Mouse (Mus musculus) urinary bladder, postnatal 10 days (tissue): ENCODE results near the gene Nup62cl.

Experiments used
- DNase-seq: peaks from one replicate; pipeline ENCODE4 v3.0.0; 2022; ENCODE audit warnings: low spot score

Gene Nup62cl

GRCm38 (mm10) chrX:140062135-140062975 lies at the start of gene Nup62cl, which contains the start of gene Pih1h3b:
Gene Nup62cl (minus strand): TSS chrX:140062712.
Gene Pih1h3b (plus strand): TSS chrX:140062879.
- no peak for DNase-seq

- no peak for DNase-seq
Observed at GRCm38 (mm10) chrX:140094066-140094465, 31.6 kb upstream of the Nup62cl start.

- DNase-seq: no peak
Observed at GRCm38 (mm10) chrX:140082535-140082934, 20.0 kb upstream of the Nup62cl start.

GRCm38 (mm10) chrX:140060886-140061874 lies 1.3 kb downstream of the Nup62cl start:
- no peak for DNase-seq

- no peak for DNase-seq
Observed at GRCm38 (mm10) chrX:139998691-139999065, 63.8 kb downstream of the Nup62cl start.

GRCm38 (mm10) chrX:139997740-139998690 lies 64.5 kb downstream of the Nup62cl start, which contains the start of gene Rbm41:
Gene Rbm41 (minus strand): TSS chrX:139998595.
- DNase-seq: no peak

GRCm38 (mm10) chrX:139982115-139982514 lies 80.4 kb downstream of the Nup62cl start:
- DNase-seq: no peak
